Mouse (Mus musculus) forebrain, embryonic 10.5 days (tissue): ENCODE results near the gene Arf3. TPM values are rescaled to one million over a fixed set of nuclear protein-coding genes. Genes with fewer than 3 reads are reported as not detected.
"Not testable (repeated sequence)": the region's sequence is repeated elsewhere in the genome, so short reads cannot be mapped to it uniquely, and the experiment has no call there.

Experiments
- DNase-seq: peaks from one replicate; pipeline ENCODE4 v3.0.0-alpha.2; 2017; ENCODE audit warnings: low spot score; ENCODE audit errors: extremely low spot score
- H3K27ac ChIP-seq: fragments of 300-500 bp; sonication (generic); 2 replicates; pipeline ENCODE4 v1.5.1; 2016; ENCODE audit warnings: mild to moderate bottlenecking
- H3K27me3 ChIP-seq: fragments of 300-500 bp; sonication (generic); 2 replicates; pipeline ENCODE4 v1.6.1; 2016; ENCODE audit warnings: mild to moderate bottlenecking; ENCODE audit not compliant: poor library complexity, severe bottlenecking
- H3K36me3 ChIP-seq: fragments of 300-500 bp; sonication (generic); replicated peaks from 2 replicates; pipeline ENCODE4 v1.6.1; 2016; ENCODE audit warnings: mild to moderate bottlenecking, moderate library complexity
- H3K4me1 ChIP-seq: fragments of 300-500 bp; sonication (generic); 2 replicates; pipeline ENCODE4 v1.6.1; 2016
- H3K4me3 ChIP-seq: fragments of 300-500 bp; sonication (generic); 2 replicates; pipeline ENCODE4 v1.5.1; 2016; ENCODE audit warnings: mild to moderate bottlenecking, moderate library complexity
- H3K9me3 ChIP-seq: fragments of 300-500 bp; sonication (generic); 2 replicates; pipeline ENCODE4 v1.6.1; 2016; ENCODE audit warnings: mild to moderate bottlenecking, moderate library complexity
- WGBS: fragments of 180-500 bp; shearing (Covaris S2); methylation state at CpG from one replicate; pipeline ENCODE4 v1.1.7; 2016; 5-methylcytosine and 5-hydroxymethylcytosine counted together
- polyA plus RNA-seq: library from polyadenylated mRNA; unstranded; fragments of >200 nt; fragmentation: Nextera tagmentation; extraction: Ambion mirVana; gene quantifications from 2 replicates; pipeline ENCODE4 v1.2.1, GENCODE M21; 2016

Gene Arf3
- polyA plus RNA-seq, 1 experiment from 2014 or later: 42.1 TPM

DNA sequence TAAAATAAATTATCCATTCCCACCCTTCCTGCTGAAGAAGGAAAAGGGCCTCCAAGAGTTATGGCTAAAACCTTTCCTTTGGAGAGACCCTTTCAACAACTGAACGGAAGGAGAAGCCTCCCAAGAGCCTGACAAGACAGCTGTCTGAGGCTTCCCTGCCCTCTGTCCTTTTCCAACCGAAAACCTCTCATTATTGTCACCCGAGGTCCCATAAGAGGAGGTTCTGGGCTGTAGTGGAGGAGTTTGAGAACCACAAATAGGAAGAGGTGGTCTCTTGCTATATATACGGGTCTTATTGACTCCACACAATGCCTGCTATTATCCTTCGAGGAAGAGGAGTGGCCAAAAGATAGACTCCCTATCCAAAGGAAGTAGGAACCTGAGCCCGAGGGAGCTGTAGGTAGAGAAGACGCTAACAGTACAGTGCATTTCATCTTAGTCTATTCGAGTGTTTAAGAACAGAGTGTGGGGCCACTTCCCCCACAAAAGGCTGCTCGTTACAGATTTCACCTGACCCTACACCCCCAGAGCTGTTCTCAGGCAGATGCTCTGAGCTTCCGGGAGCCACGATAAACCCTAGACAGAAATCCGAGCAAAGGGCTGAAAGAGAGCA, 8.9 kb upstream of the Arf3 start:
- Histone ChIP-seq H3K4me1 (peaks cover 35% of the 10 kb centered on the region), H3K27ac (no peak overlapping the region), H3K4me3 (peak overlapping the region; percentile 31), H3K36me3 (no peaks in the 10 kb centered on the region), H3K27me3 (peaks cover 100% of the 10 kb centered on the region), H3K9me3 (no peaks in the 10 kb centered on the region)
- WGBS: 3% methylated on average over 12 of the region's 12 CpGs
- DNase-seq: no peak

DNA sequence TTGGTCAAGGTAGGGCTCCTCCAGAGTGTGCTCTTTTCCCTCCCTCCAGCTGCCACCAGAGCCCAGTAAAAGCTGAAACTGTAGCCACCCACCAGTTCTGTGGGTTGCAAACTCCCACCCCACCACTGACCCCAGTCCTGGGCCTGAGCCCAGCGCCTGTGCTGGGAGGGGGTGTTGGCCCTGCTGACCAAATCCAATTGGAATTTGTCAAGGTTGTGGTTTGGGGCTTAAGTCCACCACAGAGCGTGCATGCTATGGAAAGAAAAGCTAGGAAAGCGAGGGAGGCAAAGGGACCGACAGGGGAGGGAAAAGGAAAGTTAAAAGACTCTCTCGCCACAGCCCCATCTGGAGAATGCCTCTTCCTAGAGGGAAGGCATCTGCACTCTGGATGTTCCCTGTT, 5.2 kb upstream of the Arf3 start:
- H3K27me3 ChIP-seq: peaks cover 96% of the 10 kb centered on the region
- H3K4me1 ChIP-seq: peaks cover 24% of the 10 kb centered on the region
- H3K36me3 ChIP-seq: no peaks in the 10 kb centered on the region
- H3K27ac ChIP-seq: no peak overlapping the region
- H3K4me3 ChIP-seq: no peak overlapping the region
- WGBS: 26% methylated on average over 5 of the region's 5 CpGs
- no peaks in the 10 kb centered on the region for H3K9me3 ChIP-seq
- no peak for DNase-seq

DNA sequence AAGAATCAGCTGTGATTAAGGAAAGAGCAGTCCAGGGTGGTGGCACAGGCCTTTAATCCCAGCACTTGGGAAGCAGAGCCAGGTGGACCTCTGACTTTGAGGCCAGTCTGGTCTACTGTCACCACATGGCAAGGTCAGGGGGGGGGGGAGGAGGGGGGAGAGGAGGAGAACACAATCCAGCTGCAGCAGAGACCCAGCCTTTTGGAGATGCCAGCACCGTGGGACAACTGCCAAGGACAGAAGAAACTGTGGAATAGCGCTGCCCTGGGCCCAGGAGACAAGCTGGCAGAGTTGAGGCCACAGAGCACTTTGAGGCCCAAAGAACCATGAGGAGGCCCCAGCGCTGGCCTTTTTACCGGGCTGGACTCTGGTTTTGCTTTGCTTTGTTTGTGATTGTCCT, 2.9 kb upstream of the Arf3 start:
- peaks cover 75% of the 10 kb centered on the region for H3K27me3 ChIP-seq
- peaks cover 28% of the 10 kb centered on the region for H3K4me1 ChIP-seq
- no peak overlapping the region for H3K27ac ChIP-seq
- no peaks in the 10 kb centered on the region for H3K9me3 ChIP-seq
- no peak for DNase-seq
- 76% methylated on average over 4 of the region's 4 CpGs for WGBS
- H3K36me3 ChIP-seq: peaks cover 7% of the 10 kb centered on the region; the same call in 1 of the 2 replicates
- H3K4me3 ChIP-seq: no peak overlapping the region

DNA sequence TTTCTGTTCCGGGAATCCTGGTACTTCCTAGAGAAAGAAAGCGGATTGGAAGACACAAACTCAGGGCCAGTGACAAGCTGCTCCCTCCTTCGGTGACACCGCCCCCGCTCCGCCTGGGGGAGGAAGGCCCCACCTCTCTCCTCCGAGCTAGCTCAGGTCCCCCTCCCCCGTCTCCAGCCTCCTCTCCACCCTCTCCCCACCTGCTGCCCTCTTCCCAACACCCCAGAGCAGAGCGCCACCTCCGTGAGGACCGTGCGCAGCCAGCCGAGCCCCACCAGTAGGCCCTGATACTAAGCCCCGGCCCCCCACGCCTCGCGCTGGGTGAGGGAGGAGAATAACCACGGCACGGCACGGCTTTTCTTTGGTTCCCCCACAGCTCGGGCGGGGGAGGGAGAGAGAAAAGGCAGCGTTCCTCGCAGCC, 803 bp downstream of the Arf3 start:
- H3K27me3 ChIP-seq: peaks cover 38% of the 10 kb centered on the region
- peak; percentile 75 for DNase-seq
- peaks cover 40% of the 10 kb centered on the region for H3K36me3 ChIP-seq
- WGBS: under 1% methylated on average over 24 of the region's 24 CpGs
- H3K27ac ChIP-seq: peak overlapping the region; percentile 95
- peak overlapping the region; percentile 96 for H3K4me3 ChIP-seq
- H3K4me1 ChIP-seq: peaks cover 30% of the 10 kb centered on the region
- no peaks in the 10 kb centered on the region for H3K9me3 ChIP-seq

DNA sequence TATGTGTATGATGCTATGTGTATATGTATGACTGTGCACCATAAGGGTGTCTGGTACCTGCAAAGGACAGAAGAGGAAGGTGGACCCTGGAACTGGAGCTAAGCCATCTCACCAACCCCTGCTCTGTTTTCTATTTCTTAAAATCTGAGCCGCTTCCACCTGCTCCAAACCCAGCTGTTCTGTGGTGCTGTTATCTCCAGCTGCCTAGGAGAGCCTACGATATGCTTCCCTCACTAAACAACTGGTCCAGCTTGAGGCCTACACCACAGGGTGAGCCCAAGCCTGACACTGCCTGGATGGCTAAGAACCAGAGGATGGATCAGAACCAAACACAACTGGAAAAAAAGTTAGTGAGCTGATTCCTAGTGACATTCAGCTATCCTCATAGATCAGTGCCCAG, 8.9 kb downstream of the Arf3 start:
- Histone ChIP-seq H3K27ac (no peak overlapping the region), H3K9me3 (no peaks in the 10 kb centered on the region), H3K27me3 (no peaks in the 10 kb centered on the region), H3K4me3 (no peak overlapping the region), H3K36me3 (peaks cover 74% of the 10 kb centered on the region), H3K4me1 (no peaks in the 10 kb centered on the region)
- no peak for DNase-seq
- 86% methylated on average over 2 of the region's 2 CpGs for WGBS

DNA sequence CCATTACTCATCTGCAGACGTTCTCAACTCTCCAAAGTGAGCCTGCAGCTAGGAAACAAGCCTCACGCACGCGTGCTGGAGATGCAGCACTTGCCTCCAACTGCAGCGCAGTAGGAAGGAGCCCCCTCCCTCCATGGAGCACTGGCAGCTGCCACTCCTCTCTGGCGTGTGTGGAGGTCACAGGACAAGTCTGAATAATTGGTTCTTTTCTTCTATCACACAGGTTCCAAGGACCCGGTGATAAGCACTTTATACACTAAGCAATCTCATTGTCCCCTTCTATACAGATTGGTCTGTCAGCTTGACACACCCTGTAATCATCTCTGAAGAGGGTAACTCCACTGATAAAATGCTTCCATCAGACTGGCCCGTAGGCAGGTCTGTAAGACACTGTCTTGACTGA, 10.0 kb downstream of the Arf3 start:
- H3K27ac ChIP-seq: no peak overlapping the region
- no peak for DNase-seq
- 77% methylated on average over 8 of the region's 8 CpGs for WGBS
- peaks cover 65% of the 10 kb centered on the region for H3K36me3 ChIP-seq
- no peaks in the 10 kb centered on the region for H3K9me3 ChIP-seq
- no peak overlapping the region for H3K4me3 ChIP-seq
- H3K27me3 ChIP-seq: no peaks in the 10 kb centered on the region
- no peaks in the 10 kb centered on the region for H3K4me1 ChIP-seq

DNA sequence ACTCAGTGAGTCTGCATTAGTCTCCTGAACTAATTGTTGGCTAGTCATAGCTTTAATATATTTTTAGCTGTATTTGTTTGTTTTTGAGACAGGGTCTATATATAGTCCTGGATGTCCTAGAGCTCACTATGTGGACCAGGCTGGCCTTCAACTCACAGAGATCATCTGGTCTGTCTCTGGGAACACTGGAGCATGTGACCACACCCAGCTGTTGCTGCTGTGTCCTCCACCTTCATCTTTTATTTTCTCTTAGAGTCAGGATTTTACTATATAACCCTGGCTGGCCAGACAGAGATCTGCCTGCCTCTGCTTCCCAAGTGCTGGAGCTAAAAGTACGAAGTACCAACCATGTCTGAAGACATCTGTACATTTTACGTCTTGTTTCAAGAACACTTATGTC, 13.9 kb downstream of the Arf3 start:
- H3K9me3 ChIP-seq: no peaks in the 10 kb centered on the region
- H3K36me3 ChIP-seq: peaks cover 41% of the 10 kb centered on the region
- H3K4me3 ChIP-seq: no peak overlapping the region
- 95% methylated on average over 2 of the region's 2 CpGs for WGBS
- no peak for DNase-seq
- H3K27ac ChIP-seq: no peak overlapping the region
- no peaks in the 10 kb centered on the region for H3K4me1 ChIP-seq
- no peaks in the 10 kb centered on the region for H3K27me3 ChIP-seq

DNA sequence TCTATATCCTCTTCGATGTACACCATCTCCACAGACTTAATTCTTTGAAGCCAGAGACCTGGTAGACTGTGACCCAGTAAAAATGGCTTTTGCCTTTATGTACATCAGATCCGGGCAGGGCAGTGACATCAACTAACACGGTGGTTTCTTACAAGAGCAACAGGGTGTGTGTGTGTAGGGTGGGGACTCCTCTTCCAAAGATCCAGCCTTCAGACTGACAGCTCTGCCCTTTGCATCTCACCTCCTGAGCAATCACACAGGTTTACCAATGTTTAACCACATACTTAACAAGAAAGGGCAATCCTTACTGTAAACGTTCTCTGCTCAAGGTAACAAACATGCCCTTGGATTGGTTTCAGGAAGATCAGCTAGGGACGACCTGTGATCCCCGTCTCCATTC, 15.7 kb downstream of the Arf3 start:
- Histone ChIP-seq H3K9me3 (no peaks in the 10 kb centered on the region), H3K4me3 (no peak overlapping the region), H3K27ac (no peak overlapping the region), H3K36me3 (peaks cover 46% of the 10 kb centered on the region), H3K27me3 (no peaks in the 10 kb centered on the region), H3K4me1 (no peaks in the 10 kb centered on the region)
- 87% methylated on average over 6 of the region's 6 CpGs for WGBS
- DNase-seq: no peak

DNA sequence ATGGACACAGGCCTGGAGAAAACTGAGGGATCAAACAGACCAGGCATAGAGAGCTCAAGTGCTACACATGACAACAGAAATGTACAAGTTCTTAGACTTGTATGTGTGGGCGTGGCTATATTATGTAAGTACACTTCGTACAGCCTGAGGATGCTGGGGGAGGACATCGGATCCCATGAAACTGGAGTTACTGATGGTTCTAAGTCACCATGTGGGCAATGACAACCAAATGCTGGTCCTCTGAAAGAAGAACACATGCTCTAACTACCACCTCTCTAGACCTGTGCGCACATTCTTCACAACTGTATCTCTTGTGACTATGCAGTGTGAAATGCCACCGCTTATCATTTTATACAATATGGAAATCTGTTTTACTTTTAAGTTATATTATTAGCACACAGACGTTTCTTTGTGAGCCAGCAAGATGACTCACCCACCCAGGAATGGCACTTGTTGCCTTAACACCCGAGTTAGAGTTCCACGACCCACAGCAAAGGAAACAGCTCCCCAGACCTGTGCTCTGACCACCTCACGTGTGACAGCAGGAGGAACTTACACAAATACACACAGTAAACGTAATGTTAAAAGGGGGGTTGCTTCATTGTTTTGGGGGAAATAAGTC, 16.6 kb downstream of the Arf3 start:
- WGBS: 95% methylated on average over 10 of the region's 10 CpGs
- Histone ChIP-seq H3K4me1 (no peaks in the 10 kb centered on the region), H3K27ac (no peak overlapping the region), H3K4me3 (no peak overlapping the region), H3K27me3 (no peaks in the 10 kb centered on the region), H3K9me3 (no peaks in the 10 kb centered on the region), H3K36me3 (peaks cover 49% of the 10 kb centered on the region)
- DNase-seq: no peak

DNA sequence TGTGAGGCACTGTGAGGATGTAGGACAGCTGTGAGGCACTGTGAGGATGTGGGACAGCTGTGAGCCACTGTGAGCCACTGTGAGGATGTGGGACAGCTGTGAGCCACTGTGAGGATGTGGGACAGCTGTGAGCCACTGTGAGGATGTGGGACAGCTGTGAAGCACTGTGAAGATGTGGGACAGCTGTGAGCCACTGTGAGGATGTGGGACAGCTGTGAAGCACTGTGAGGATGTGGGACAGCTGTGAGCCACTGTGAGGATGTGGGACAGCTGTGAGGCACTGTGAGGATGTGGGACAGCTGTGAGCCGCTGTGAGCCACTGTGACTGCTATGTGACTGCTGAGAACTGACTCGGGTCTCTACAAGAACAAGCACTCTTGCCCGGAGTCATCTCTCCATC, 19.2 kb downstream of the Arf3 start:
- not testable (repeated sequence) for H3K9me3 ChIP-seq, H3K27me3 ChIP-seq, DNase-seq, H3K4me3 ChIP-seq, H3K27ac ChIP-seq, H3K4me1 ChIP-seq
- peaks cover 54% of the 10 kb centered on the region for H3K36me3 ChIP-seq
- WGBS: 93% methylated on average over 3 of the region's 3 CpGs

DNA sequence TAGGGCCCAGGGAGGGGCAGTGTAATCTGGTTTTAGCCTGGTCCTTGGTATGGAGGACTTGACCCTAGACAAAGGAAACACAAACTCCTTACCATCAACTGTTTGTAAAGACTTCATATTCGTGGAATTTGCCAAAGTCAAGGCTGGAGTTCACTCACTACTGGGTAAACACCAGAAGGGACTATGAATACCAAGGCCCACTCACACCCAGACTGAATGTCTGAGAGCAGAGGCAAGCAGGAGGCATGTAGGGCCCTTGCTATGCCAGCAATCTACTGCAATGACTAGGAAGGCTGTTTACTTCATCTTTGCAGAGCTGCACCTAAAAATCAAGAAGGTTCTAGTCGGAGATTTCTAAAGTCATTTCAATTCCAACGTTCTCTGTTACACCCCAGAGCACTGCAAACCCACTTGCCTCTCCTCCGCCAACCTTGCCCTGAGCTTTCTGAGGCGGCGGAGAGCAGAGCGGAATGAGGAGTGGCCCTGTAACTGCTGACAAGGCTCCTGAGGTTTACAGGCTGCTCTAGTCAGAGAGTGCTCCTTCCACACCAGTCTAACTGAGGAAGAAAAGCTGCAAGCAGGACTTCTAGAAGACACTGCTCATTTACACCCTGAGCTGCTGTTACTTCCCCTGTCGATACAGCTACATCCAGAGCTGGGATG, 20.1 kb downstream of the Arf3 start:
- H3K4me3 ChIP-seq: no peak overlapping the region
- H3K9me3 ChIP-seq: no peaks in the 10 kb centered on the region
- DNase-seq: no peak
- H3K27ac ChIP-seq: no peak overlapping the region
- H3K36me3 ChIP-seq: peaks cover 64% of the 10 kb centered on the region
- no peaks in the 10 kb centered on the region for H3K27me3 ChIP-seq
- 92% methylated on average over 8 of the region's 8 CpGs for WGBS
- H3K4me1 ChIP-seq: no peaks in the 10 kb centered on the region

DNA sequence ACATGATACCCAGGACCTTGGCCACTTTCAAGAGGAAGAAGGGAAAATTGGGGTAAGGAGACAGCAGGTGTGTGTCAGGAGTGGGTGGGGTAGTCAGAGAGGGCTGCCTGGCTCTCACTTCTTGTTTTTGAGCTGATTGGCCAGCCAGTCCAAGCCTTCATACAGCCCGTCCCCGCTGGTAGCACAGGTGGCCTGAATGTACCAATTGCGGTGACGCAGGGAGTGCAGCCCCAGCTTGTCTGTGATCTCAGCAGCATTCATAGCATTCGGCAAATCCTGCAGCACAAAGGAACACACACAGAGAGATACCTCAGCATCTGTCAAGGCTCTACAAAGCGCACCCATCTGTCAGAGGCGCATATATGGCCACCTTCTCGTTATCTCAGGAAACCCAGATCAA, 22.8 kb downstream of the Arf3 start:
- 90% methylated on average over 8 of the region's 8 CpGs for WGBS
- Histone ChIP-seq H3K27ac (no peak overlapping the region), H3K9me3 (no peaks in the 10 kb centered on the region), H3K27me3 (no peaks in the 10 kb centered on the region), H3K4me3 (no peak overlapping the region), H3K36me3 (peaks cover 90% of the 10 kb centered on the region), H3K4me1 (no peaks in the 10 kb centered on the region)
- DNase-seq: no peak

DNA sequence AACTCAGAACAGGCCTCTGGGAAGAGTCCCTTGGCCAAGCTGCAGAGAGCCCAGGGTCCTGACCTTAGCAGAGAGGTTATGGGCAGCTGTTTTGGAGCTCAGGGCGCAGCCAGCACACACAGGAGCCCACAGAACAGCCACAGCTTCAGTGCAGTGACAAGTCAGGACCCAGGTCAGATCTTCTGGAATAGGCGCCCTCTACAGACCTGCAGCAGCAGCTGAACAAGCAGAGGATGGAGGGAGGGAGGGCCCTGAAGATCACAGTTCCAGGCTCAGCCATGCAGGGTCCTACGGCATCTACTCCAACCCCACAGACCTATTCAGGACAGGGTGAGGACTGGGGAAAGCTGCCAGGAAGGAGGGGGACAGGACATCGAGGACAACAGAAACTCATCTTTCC, 24.2 kb downstream of the Arf3 start:
- no peak for DNase-seq
- Histone ChIP-seq H3K27me3 (no peaks in the 10 kb centered on the region), H3K9me3 (no peaks in the 10 kb centered on the region), H3K36me3 (peaks cover 86% of the 10 kb centered on the region), H3K4me1 (no peaks in the 10 kb centered on the region), H3K27ac (no peak overlapping the region), H3K4me3 (no peak overlapping the region)
- WGBS: 69% methylated on average over 4 of the region's 4 CpGs
